Mouse (Mus musculus) heart, adult 2 months (tissue): ENCODE measurements around the gene Nlrc3.

Experiments used
- CTCF ChIP-seq: fragments of 200-600 bp; IDR thresholded peaks from 2 replicates; pipeline ENCODE4 v1.8.1; 2022; ENCODE audit warnings: antibody characterized with exemption, mild to moderate bottlenecking, moderate library complexity
- EP300 ChIP-seq: fragments of 200-500 bp; IDR thresholded peaks from 2 replicates; pipeline ENCODE4 v1.6.1; 2011; ENCODE audit warnings: low read depth, low read length, control low read depth; ENCODE audit not compliant: insufficient read depth
- POLR2A ChIP-seq: fragments of 200-500 bp; IDR thresholded peaks from 2 replicates; pipeline ENCODE4 v1.6.1; 2011; ENCODE audit warnings: mild to moderate bottlenecking, low read depth, low read length, control low read depth; ENCODE audit not compliant: insufficient read depth

GRCm38 (mm10) chr16:4014040-4014668, 37.7 kb upstream of the Nlrc3 start:
- TF ChIP-seq CTCF (no peak), POLR2A (no peak), EP300 (no peak)
